Mouse (Mus musculus): ENCODE measurements around the gene Poldip2. TPM values are rescaled to one million over a fixed set of nuclear protein-coding genes. Genes with fewer than 3 reads are reported as not detected.

Gene Poldip2
- polyA plus RNA-seq, 1 experiment from 2014 or later, result 182 TPM

DNA sequence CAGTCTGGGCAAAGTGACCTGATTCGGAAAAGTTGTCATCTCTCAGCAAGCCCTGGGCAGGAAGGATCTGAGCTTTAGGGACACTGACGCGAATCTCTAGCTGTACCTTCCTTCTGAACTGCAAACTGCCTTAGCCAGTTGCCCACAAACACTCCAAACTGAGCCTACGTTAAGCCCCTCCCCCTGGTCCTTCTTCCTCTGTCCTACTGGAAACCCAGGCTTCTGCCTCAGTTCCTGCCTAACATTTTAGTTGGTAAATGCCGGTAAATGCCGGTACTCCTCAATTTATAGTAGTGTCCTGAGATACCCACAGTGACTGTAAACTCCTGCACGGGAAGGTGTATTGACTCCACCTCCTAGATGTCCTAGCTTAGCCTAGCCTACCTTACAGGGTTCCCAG, 28.4 kb upstream of the Poldip2 start:
- Histone ChIP-seq H3K27ac (no peak overlapping the region), H3K4me2 (no peak overlapping the region), H3K9ac (no peak overlapping the region), H3K27me3 (peaks cover 49% of the 10 kb centered on the region), H3K9me3 (no peaks in the 10 kb centered on the region), H3K4me1 (no peaks in the 10 kb centered on the region), H3K36me3 (no peaks in the 10 kb centered on the region), H3K4me3 (no peak overlapping the region)
- WGBS, result 66% methylated on average over 7 of the region's 7 CpGs
- ATAC-seq (ENCODE audit: insufficient number of reproducible peaks, insufficient read depth, low FRiP score, low TSS enrichment, low read depth), result no peak

DNA sequence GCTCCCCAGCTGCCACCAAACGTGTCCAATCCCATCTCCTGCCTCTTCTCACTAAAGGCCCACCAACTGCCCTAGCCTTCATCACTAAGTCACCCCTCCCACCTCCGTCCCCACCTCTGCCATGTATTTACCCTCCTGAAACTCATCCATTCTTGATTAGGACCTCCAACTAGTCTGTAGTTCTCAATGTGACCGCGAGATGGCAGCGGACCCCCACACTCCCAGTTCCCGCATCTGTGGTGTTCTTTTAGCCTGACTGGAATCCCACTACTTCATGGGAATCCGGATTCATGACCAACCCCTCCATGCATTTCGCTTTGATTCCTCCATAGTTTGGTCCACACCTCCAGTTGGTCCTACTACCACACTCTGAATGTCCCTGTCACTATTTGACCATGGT, 23.8 kb upstream of the Poldip2 start:
- no peak overlapping the region for H3K9ac ChIP-seq
- no peak overlapping the region for H3K27ac ChIP-seq
- peaks cover 75% of the 10 kb centered on the region for H3K27me3 ChIP-seq
- H3K4me1 ChIP-seq, result peaks cover 8% of the 10 kb centered on the region
- no peak for ATAC-seq (ENCODE audit: insufficient number of reproducible peaks, insufficient read depth, low FRiP score, low TSS enrichment, low read depth)
- no peaks in the 10 kb centered on the region for H3K9me3 ChIP-seq
- no peak overlapping the region for H3K4me2 ChIP-seq
- no peak overlapping the region for H3K4me3 ChIP-seq
- 3% methylated on average over 8 of the region's 8 CpGs for WGBS
- no peaks in the 10 kb centered on the region for H3K36me3 ChIP-seq

- no peak overlapping the region for H3K27ac ChIP-seq
- no peaks in the 10 kb centered on the region for H3K9me3 ChIP-seq
- peaks cover 83% of the 10 kb centered on the region for H3K27me3 ChIP-seq
- no peaks in the 10 kb centered on the region for H3K36me3 ChIP-seq
- 12% methylated on average over 48 of the region's 48 CpGs for WGBS
- H3K9ac ChIP-seq, result peak overlapping the region; percentile 49; the same call in 1 of the 2 replicates
- H3K4me3 ChIP-seq, result peak overlapping the region; percentile 35
- peak overlapping the region; percentile 57 for H3K4me2 ChIP-seq
- peaks cover 8% of the 10 kb centered on the region for H3K4me1 ChIP-seq
- no peak for ATAC-seq (ENCODE audit: insufficient number of reproducible peaks, insufficient read depth, low FRiP score, low TSS enrichment, low read depth)
These were observed 21.2 kb upstream of the Poldip2 start for GRCm38 (mm10) chr11:78490781-78491241.

GRCm38 (mm10) chr11:78495904-78496303, 16.1 kb upstream of the Poldip2 start:
- H3K9me3 ChIP-seq, result no peaks in the 10 kb centered on the region
- no peak overlapping the region for H3K4me2 ChIP-seq
- ATAC-seq (ENCODE audit: insufficient number of reproducible peaks, insufficient read depth, low FRiP score, low TSS enrichment, low read depth), result no peak
- WGBS, result 3% methylated on average over 6 of the region's 6 CpGs
- H3K9ac ChIP-seq, result no peak overlapping the region
- H3K36me3 ChIP-seq, result no peaks in the 10 kb centered on the region
- peaks cover 18% of the 10 kb centered on the region for H3K4me1 ChIP-seq
- no peak overlapping the region for H3K27ac ChIP-seq
- no peak overlapping the region for H3K4me3 ChIP-seq
- peaks cover 75% of the 10 kb centered on the region for H3K27me3 ChIP-seq

GRCm38 (mm10) chr11:78497071-78497541, 14.9 kb upstream of the Poldip2 start:
- Histone ChIP-seq H3K9me3 (no peaks in the 10 kb centered on the region), H3K4me2 (peak overlapping the region; percentile 98), H3K27me3 (peaks cover 73% of the 10 kb centered on the region), H3K4me3 (peak overlapping the region; percentile 61), H3K4me1 (peaks cover 16% of the 10 kb centered on the region), H3K36me3 (no peaks in the 10 kb centered on the region), H3K9ac (peak overlapping the region; percentile 65), H3K27ac (no peak overlapping the region)
- WGBS, result under 1% methylated on average over 44 of the region's 44 CpGs
- no peak; the same call in 1 of the 2 replicates for ATAC-seq (ENCODE audit: insufficient number of reproducible peaks, insufficient read depth, low FRiP score, low TSS enrichment, low read depth)

DNA sequence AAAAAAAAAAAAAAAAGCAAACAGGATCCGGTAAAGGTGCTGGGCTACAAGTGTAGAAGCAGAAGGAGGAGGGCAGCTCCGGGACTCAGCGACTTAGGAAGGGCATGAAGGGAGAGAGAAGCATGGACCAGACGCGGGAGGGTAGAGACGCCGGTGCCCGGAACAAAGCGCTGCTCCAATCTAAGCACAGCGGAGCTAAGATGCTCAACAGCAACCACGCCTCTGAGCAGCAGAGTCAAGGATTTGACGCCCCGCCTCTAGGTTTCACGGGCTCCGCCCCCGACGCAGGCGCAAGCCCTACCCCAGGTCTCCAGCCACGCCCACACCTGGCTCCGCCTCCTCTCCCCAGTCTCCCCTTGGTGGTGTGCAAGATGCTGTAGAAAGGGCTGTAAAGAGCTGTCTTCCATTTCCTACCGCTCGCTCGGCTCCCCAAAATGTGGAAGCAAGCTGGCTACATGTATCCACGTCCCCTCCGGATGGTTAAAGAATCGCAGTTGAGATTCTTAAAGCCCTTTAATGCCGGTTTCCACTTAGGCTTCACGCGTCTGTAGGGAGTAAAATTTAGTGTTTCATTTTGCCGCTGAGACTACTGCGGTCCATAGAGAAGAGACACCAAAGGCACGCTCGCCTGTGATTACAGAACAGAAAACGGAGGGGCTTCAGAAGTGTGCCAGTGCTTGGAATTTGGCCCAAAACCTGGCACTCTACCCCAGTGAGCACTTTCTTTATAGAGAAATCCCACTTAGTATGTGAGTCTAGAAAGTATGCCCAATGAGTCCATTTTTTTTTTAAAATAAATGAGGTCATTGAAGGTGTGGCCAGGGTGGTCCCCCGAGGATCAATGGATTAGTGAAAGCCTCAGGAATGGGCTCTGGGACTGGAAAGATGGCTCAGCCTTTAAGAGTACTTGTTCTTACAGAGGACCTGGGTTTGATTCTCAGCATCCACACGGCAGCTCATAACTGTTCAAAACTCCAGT, 14.2 kb upstream of the Poldip2 start, which contains the start of gene Sarm1:
Gene Sarm1, minus strand, starts transcription at position 211 of the 979 bp plus-strand sequence.
- H3K4me3 ChIP-seq, result peak within 1 kb of the TSS; percentile 61
- peak within 1 kb of the TSS; percentile 57; the same call in 1 of the 2 replicates for H3K27ac ChIP-seq
- no peaks in the 10 kb centered on the region for H3K9me3 ChIP-seq
- 3% methylated on average over 36 of the region's 36 CpGs for WGBS
- peak within 1 kb of the TSS; percentile 98 for H3K4me2 ChIP-seq
- H3K4me1 ChIP-seq, result peaks cover 16% of the 10 kb centered on the region
- H3K36me3 ChIP-seq, result no peaks in the 10 kb centered on the region
- H3K9ac ChIP-seq, result peak within 1 kb of the TSS; percentile 65
- H3K27me3 ChIP-seq, result peaks cover 67% of the 10 kb centered on the region
- ATAC-seq (ENCODE audit: insufficient number of reproducible peaks, insufficient read depth, low FRiP score, low TSS enrichment, low read depth), result peak; percentile 87

DNA sequence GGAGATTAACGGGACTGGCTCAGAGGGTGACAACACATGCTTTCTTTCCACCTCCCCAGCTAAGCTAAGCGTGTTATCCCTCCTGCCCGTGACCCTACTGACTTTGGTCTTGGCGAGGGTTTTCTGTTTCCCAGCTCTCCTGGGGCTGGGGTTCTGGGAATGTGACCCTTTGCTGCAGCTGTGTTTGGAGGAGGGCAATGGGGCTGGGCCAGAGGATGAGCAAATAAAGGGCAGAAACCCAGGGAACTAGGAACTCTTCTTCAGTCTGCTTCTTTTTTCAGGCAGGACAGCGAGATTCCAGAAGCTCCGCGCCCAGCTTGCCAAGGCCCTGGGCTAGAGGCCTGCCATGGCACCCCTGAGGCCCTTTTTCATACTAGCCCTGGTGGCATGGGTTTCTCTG, 13.0 kb upstream of the Poldip2 start, which contains the start of gene Vtn:
Gene Vtn, plus strand, starts transcription at position 88 of the 400 bp plus-strand sequence.
- Histone ChIP-seq H3K4me1 (peaks cover 16% of the 10 kb centered on the region), H3K27me3 (peaks cover 66% of the 10 kb centered on the region), H3K9me3 (no peaks in the 10 kb centered on the region), H3K4me2 (peak within 1 kb of the TSS; percentile 98), H3K4me3 (peak within 1 kb of the TSS; percentile 61), H3K9ac (peak within 1 kb of the TSS; percentile 51), H3K27ac (peak within 1 kb of the TSS; percentile 57; the same call in 1 of the 2 replicates), H3K36me3 (no peaks in the 10 kb centered on the region)
- 47% methylated on average over 7 of the region's 7 CpGs for WGBS
- no peak for ATAC-seq (ENCODE audit: insufficient number of reproducible peaks, insufficient read depth, low FRiP score, low TSS enrichment, low read depth)

GRCm38 (mm10) chr11:78499543-78499942, 12.4 kb upstream of the Poldip2 start:
- 50% methylated on average over 16 of the region's 16 CpGs for WGBS
- no peak overlapping the region for H3K9ac ChIP-seq
- H3K27me3 ChIP-seq, result peaks cover 61% of the 10 kb centered on the region
- no peak overlapping the region for H3K4me2 ChIP-seq
- H3K27ac ChIP-seq, result no peak overlapping the region
- no peaks in the 10 kb centered on the region for H3K9me3 ChIP-seq
- no peaks in the 10 kb centered on the region for H3K36me3 ChIP-seq
- H3K4me3 ChIP-seq, result no peak overlapping the region
- no peak for ATAC-seq (ENCODE audit: insufficient number of reproducible peaks, insufficient read depth, low FRiP score, low TSS enrichment, low read depth)
- peaks cover 16% of the 10 kb centered on the region for H3K4me1 ChIP-seq

- WGBS, result 84% methylated on average over 9 of the region's 9 CpGs
- ATAC-seq (ENCODE audit: insufficient number of reproducible peaks, insufficient read depth, low FRiP score, low TSS enrichment, low read depth), result no peak
These were observed 11.3 kb upstream of the Poldip2 start for GRCm38 (mm10) chr11:78500623-78501202.

DNA sequence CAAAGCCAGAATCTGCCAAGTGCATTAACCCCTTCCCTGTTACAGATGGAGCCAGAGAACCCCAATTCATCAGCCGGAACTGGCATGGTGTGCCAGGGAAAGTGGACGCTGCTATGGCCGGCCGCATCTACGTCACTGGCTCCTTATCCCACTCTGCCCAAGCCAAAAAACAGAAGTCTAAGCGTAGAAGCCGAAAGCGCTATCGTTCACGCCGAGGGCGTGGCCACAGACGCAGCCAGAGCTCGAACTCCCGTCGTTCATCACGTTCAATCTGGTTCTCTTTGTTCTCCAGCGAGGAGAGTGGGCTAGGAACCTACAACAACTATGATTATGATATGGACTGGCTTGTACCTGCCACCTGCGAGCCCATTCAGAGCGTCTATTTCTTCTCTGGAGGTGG, 10.5 kb upstream of the Poldip2 start:
- H3K4me3 ChIP-seq, result no peak overlapping the region
- no peaks in the 10 kb centered on the region for H3K9me3 ChIP-seq
- peaks cover 42% of the 10 kb centered on the region for H3K27me3 ChIP-seq
- peaks cover 14% of the 10 kb centered on the region for H3K4me1 ChIP-seq
- 81% methylated on average over 20 of the region's 20 CpGs for WGBS
- H3K27ac ChIP-seq, result no peak overlapping the region
- H3K36me3 ChIP-seq, result peaks cover 3% of the 10 kb centered on the region
- no peak overlapping the region for H3K4me2 ChIP-seq
- no peak overlapping the region for H3K9ac ChIP-seq
- no peak for ATAC-seq (ENCODE audit: insufficient number of reproducible peaks, insufficient read depth, low FRiP score, low TSS enrichment, low read depth)

More at GRCm38 (mm10) chr11:78500623-78501202, 11.3 kb upstream of the Poldip2 start:
- H3K36me3 ChIP-seq, result no peaks in the 10 kb centered on the region
- H3K9me3 ChIP-seq, result no peaks in the 10 kb centered on the region
- no peak overlapping the region for H3K4me3 ChIP-seq
- peaks cover 50% of the 10 kb centered on the region for H3K27me3 ChIP-seq
- H3K4me1 ChIP-seq, result peaks cover 16% of the 10 kb centered on the region
- no peak overlapping the region for H3K4me2 ChIP-seq
- H3K27ac ChIP-seq, result no peak overlapping the region
- 0 out of 2 replicates have a peak overlapping the region, but pooled peaks have one; percentile 21 for H3K9ac ChIP-seq

DNA sequence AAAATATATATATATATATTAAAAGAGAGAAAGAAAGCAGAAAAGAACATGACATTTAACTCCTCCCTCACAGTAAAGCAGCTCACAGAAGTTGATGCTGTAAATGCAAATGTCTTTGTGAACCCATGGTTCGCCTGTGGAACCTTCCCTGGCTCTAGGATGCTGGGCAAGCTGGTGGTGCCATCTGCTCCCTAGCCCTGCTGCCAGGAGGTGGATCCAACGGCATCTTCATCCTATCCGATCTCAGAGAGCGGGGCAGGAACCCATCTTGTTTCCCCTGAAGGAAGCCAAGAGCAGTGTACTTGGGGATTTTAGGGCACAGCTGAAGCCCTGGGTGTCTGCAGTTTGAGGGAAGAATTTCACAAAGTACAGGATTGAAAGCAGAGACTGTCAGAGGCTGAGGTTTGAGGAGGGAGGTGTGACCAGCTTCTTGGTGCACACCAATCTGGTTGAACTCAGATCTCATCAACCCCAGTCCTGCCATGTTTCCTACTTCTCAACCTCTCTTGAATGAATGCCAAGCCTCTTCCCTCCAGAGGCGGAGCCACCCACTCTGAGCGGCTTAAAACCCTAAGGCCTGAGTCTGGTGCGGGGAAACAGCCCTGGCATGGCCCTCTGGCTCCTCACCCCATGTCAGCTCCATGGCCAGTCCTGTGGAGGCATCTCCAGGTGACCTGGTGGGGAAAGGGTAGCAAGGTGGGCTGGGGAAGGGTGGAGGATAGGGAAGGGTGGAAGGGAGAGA, 8.9 kb upstream of the Poldip2 start, which contains the start of gene Sebox:
Gene Sebox, plus strand, starts transcription at position 539 of the 742 bp plus-strand sequence.
- no peak within 1 kb of the TSS for H3K9ac ChIP-seq
- peaks cover 3% of the 10 kb centered on the region for H3K4me1 ChIP-seq
- WGBS, result 62% methylated on average over 7 of the region's 7 CpGs
- no peak for ATAC-seq (ENCODE audit: insufficient number of reproducible peaks, insufficient read depth, low FRiP score, low TSS enrichment, low read depth)
- no peak within 1 kb of the TSS for H3K4me2 ChIP-seq
- H3K9me3 ChIP-seq, result no peaks in the 10 kb centered on the region
- H3K4me3 ChIP-seq, result no peak within 1 kb of the TSS
- H3K36me3 ChIP-seq, result peaks cover 18% of the 10 kb centered on the region
- no peak within 1 kb of the TSS for H3K27ac ChIP-seq
- peaks cover 34% of the 10 kb centered on the region for H3K27me3 ChIP-seq

Data from embryonic facial prominence, embryonic 13.5 days (tissue).